Mouse (Mus musculus) bone marrow macrophage, adult 2 months (primary cell): ENCODE measurements around the gene 2510039O18Rik.

Source experiments
- CTCF ChIP-seq: IDR thresholded peaks from 2 replicates; pipeline ENCODE4 v1.5.1; 2012; ENCODE audit warnings: low read depth, mild to moderate bottlenecking, low read length, moderate library complexity
- POLR2A ChIP-seq: IDR thresholded peaks from 2 replicates; pipeline ENCODE4 v1.6.1; 2012; ENCODE audit warnings: mild to moderate bottlenecking, low read depth, low read length, borderline replicate concordance

DNA sequence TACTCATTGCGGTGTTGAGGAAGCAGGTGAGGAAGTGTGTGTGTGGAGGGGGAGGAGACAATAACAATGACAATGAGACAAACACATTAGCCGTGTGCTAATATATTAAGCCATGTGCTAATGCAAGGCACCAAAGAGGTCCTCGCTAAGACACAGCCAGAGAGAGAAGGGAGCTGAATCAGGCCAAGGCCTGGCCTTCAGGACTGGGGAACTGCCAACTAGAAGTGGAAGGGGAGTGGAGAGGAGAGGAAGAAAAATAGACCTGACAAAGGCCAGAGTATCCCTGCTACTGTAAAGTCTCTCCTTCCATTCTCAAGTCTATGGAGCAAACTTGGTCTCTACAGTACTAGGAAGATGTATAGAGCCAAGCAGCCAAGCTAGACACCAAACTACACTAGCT, 37.1 kb upstream of the 2510039O18Rik start:
- TF ChIP-seq CTCF = no peak
- TF ChIP-seq POLR2A = no peak
